Comparison of ENCODE assay signal across 13 mouse cellular contexts in the genomic region with DNA sequence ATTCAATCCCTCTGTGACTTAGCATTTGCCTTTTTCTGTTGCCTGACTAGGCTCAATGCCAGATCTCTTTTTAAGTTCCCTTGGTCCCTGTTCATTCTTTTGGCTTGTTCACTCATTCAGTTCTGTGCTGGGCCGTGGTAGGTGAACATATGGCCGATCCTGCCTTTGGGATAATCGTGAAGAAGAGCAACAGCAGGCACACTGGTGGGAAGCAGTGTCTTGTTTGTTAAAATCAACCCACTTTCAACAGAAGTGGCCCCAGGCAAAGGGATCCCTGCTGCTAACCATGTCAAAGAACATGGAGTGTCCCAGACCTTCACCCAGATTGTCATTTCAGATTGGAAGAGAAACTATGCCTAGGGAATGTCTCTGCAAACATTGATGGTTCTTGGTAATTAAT.
A peak's percentile ranks its signal among the peaks of the same experiment; 100 is the strongest.
DNase-seq lines count a peak whose midpoint lies in the region.
"Had no signal": no experiment of that assay in that cellular context is flagged by ENCODE, and none has a peak within 500 bp of the region (broad histone marks: within the 10 kb centered on the region; RNA-seq: fewer than 3 reads in every experiment).

No protein-coding gene starts in this region.

- DNase-seq in layer of hippocampus, adult 8-10 months (ENCODE audit: low spot score in 2 of 2), result peak; percentile 2
- no peak for DNase-seq in layer of hippocampus, postnatal 25 days (ENCODE audit: extremely low spot score in 1 of 2, low spot score in 1 of 2)
- peak; percentile 0 for DNase-seq in brain, embryonic 18.5 days (ENCODE audit: low read depth, low spot score)
- peak; percentile 3 to 16 for DNase-seq in cerebellum, adult 18-20 months
- DNase-seq in cerebellum, postnatal 36 days, result peak; percentile 23 to 31
- no peak for DNase-seq in ovary, postnatal 36 days (ENCODE audit: low spot score)
- no peak for DNase-seq in lung, adult 18-20 months
- DNase-seq: gastrocnemius, postnatal 25 days; kidney, adult 9 months; kidney, postnatal 4 days; liver, embryonic 13.5 days; right cerebral cortex, postnatal 25 days; thymus, postnatal 36 days had no signal

Comparison
In these comparisons a context has a peak if more than half of its experiments do, and no peak if none do; other contexts are left out.
1. DNase-seq: peak in layer of hippocampus, adult 8-10 months (2 of 2), brain, embryonic 18.5 days (single experiment), cerebellum, adult 18-20 months (2 of 2) and cerebellum, postnatal 36 days (2 of 2); none in layer of hippocampus, postnatal 25 days (0 of 2), ovary, postnatal 36 days (single experiment) and lung, adult 18-20 months (0 of 2).